Mouse (Mus musculus) adrenal gland, adult 2 months (tissue): ENCODE measurements at regions not wholly inside any gene's neighbourhood (a gene's known extent, or its start where the extent isn't known, plus 50 kb on each side); places are given as distances from the start of the nearest gene placed in this dataset.

ENCODE experiments used
- DNase-seq: peaks from one replicate; pipeline ENCODE4 v3.0.0; 2021

- no peak for DNase-seq
Measured at GRCm38 (mm10) chr5:120251697-120252401, 135.6 kb downstream of the Rbm19 start.

- peak; percentile 12 for DNase-seq
Measured at GRCm38 (mm10) chr5:120252551-120252950, 136.3 kb downstream of the Rbm19 start.

- no peak for DNase-seq
Measured at GRCm38 (mm10) chr5:120262715-120263273, 146.5 kb downstream of the Rbm19 start.

- DNase-seq: no peak
Measured at GRCm38 (mm10) chr5:120269416-120269860, 153.2 kb downstream of the Rbm19 start.

GRCm38 (mm10) chr5:120270887-120271616, 154.8 kb downstream of the Rbm19 start:
- DNase-seq: no peak

- DNase-seq: no peak
Measured at GRCm38 (mm10) chr5:120276229-120276628, 155.3 kb upstream of the Lhx5 start.

- DNase-seq: no peak
Measured at GRCm38 (mm10) chr5:120280321-120280720, 151.2 kb upstream of the Lhx5 start.

- no peak for DNase-seq
Measured at GRCm38 (mm10) chr5:120280991-120281602, 150.4 kb upstream of the Lhx5 start.

GRCm38 (mm10) chr5:120281840-120282565, 149.5 kb upstream of the Lhx5 start:
- no peak for DNase-seq

- peak; percentile 32 for DNase-seq
Measured at GRCm38 (mm10) chr5:120284625-120285024, 146.9 kb upstream of the Lhx5 start.

GRCm38 (mm10) chr5:120285036-120285435, 146.5 kb upstream of the Lhx5 start:
- no peak for DNase-seq

- no peak for DNase-seq
Measured at GRCm38 (mm10) chr5:120286787-120287186, 144.7 kb upstream of the Lhx5 start.

GRCm38 (mm10) chr5:120288036-120288684, 143.3 kb upstream of the Lhx5 start:
- DNase-seq: no peak

- no peak for DNase-seq
Measured at GRCm38 (mm10) chr5:120294526-120295078, 136.9 kb upstream of the Lhx5 start.

- no peak for DNase-seq
Measured at GRCm38 (mm10) chr5:120297190-120297589, 134.3 kb upstream of the Lhx5 start.

GRCm38 (mm10) chr5:120297665-120298282, 133.7 kb upstream of the Lhx5 start:
- DNase-seq: no peak

GRCm38 (mm10) chr5:120301672-120302071, 129.8 kb upstream of the Lhx5 start:
- no peak for DNase-seq

GRCm38 (mm10) chr5:120302307-120302706, 129.2 kb upstream of the Lhx5 start:
- DNase-seq: no peak

- DNase-seq: no peak
Measured at GRCm38 (mm10) chr5:120304295-120304701, 127.2 kb upstream of the Lhx5 start.

- no peak for DNase-seq
Measured at GRCm38 (mm10) chr5:120312299-120312698, 119.2 kb upstream of the Lhx5 start.

- no peak for DNase-seq
Measured at GRCm38 (mm10) chr5:120313984-120314383, 117.5 kb upstream of the Lhx5 start.
